Mouse (Mus musculus) stomach, embryonic 14.5 days (tissue): ENCODE results near the gene Gucd1. TPM values are rescaled to one million over a fixed set of nuclear protein-coding genes. Genes with fewer than 3 reads are reported as not detected.
"Not testable (repeated sequence)": the region's sequence is repeated elsewhere in the genome, so short reads cannot be mapped to it uniquely, and the experiment has no call there.

Source experiments
- ATAC-seq: fragments of 200-750 bp; cut with Nextera tagmentation; 2 replicates; pipeline ENCODE4 v1.8.0; 2017; ENCODE audit warnings: low read depth, moderate TSS enrichment; ENCODE audit not compliant: insufficient number of reproducible peaks, insufficient read depth, low FRiP score
- H3K27ac ChIP-seq: fragments of 300-500 bp; sonication (generic); 2 replicates; pipeline ENCODE4 v1.5.1; 2014; ENCODE audit warnings: mild to moderate bottlenecking, low read length, moderate library complexity, mixed read lengths
- H3K27me3 ChIP-seq: fragments of 300-500 bp; sonication (generic); 2 replicates; pipeline ENCODE4 v1.6.1; 2014; ENCODE audit warnings: low read length, control low read depth, mixed read lengths; ENCODE audit not compliant: control insufficient read depth, insufficient read depth
- H3K36me3 ChIP-seq: fragments of 300-500 bp; sonication (generic); 2 replicates; pipeline ENCODE4 v1.6.1; 2014; ENCODE audit warnings: mild to moderate bottlenecking, control low read depth, low read length, moderate library complexity, mixed read lengths; ENCODE audit not compliant: control insufficient read depth, insufficient read depth
- H3K4me1 ChIP-seq: fragments of 300-500 bp; sonication (generic); 2 replicates; pipeline ENCODE4 v1.6.1; 2014; ENCODE audit warnings: low read length, control low read depth, mixed read lengths; ENCODE audit not compliant: control insufficient read depth, insufficient read depth
- H3K4me2 ChIP-seq: fragments of 300-500 bp; sonication (generic); replicated peaks from 2 replicates; pipeline ENCODE4 v1.6.1; 2014; ENCODE audit warnings: low read depth, low read length, control low read depth
- H3K4me3 ChIP-seq: fragments of 300-500 bp; sonication (generic); 2 replicates; pipeline ENCODE4 v1.5.1; 2014; ENCODE audit warnings: low read depth, low read length, control low read depth
- H3K9ac ChIP-seq: fragments of 300-500 bp; sonication (generic); replicated peaks from 2 replicates; pipeline ENCODE4 v1.6.1; 2014; ENCODE audit warnings: low read depth, mild to moderate bottlenecking, control low read depth, low read length, moderate library complexity, mixed read lengths
- H3K9me3 ChIP-seq: fragments of 300-500 bp; sonication (generic); 2 replicates; pipeline ENCODE4 v1.6.1; 2016; ENCODE audit warnings: low read depth, low read length, control low read depth; ENCODE audit not compliant: control insufficient read depth
- WGBS: fragments of 180-500 bp; shearing (Covaris S2); extraction: QIAGEN DNeasy Blood & Tissue Kit; methylation state at CpG from one replicate; pipeline ENCODE4 v1.1.7; 2014; 5-methylcytosine and 5-hydroxymethylcytosine counted together
- polyA plus RNA-seq: library from polyadenylated mRNA; unstranded; fragments of >200 nt; fragmentation: Nextera tagmentation; extraction: Ambion mirVana; gene quantifications from 2 replicates; pipeline ENCODE4 v1.2.1, GENCODE M21; 2014

The Gucd1 gene
- polyA plus RNA-seq, 1 experiment from 2014 or later: 29.9 TPM

- 67% methylated on average over 10 of the region's 10 CpGs for WGBS
- H3K27ac ChIP-seq: no peak overlapping the region
- H3K4me2 ChIP-seq: no peak overlapping the region
- no peak for ATAC-seq
- H3K9ac ChIP-seq: no peak overlapping the region
- no peaks in the 10 kb centered on the region for H3K9me3 ChIP-seq
- H3K27me3 ChIP-seq: no peaks in the 10 kb centered on the region
- H3K36me3 ChIP-seq: no peaks in the 10 kb centered on the region
- H3K4me3 ChIP-seq: no peak overlapping the region
- no peaks in the 10 kb centered on the region for H3K4me1 ChIP-seq
Measured at GRCm38 (mm10) chr10:75424498-75424901, 93.3 kb downstream of the Gucd1 start.

- H3K27me3 ChIP-seq: no peaks in the 10 kb centered on the region
- H3K9ac ChIP-seq: no peak overlapping the region
- no peak for ATAC-seq
- H3K4me2 ChIP-seq: no peak overlapping the region
- 54% methylated on average over 4 of the region's 4 CpGs for WGBS
- H3K4me3 ChIP-seq: no peak overlapping the region
- H3K9me3 ChIP-seq: no peaks in the 10 kb centered on the region
- no peak overlapping the region for H3K27ac ChIP-seq
- H3K4me1 ChIP-seq: no peaks in the 10 kb centered on the region
- no peaks in the 10 kb centered on the region for H3K36me3 ChIP-seq
Measured at GRCm38 (mm10) chr10:75418747-75419146, 99.0 kb downstream of the Gucd1 start.

GRCm38 (mm10) chr10:75417363-75418042, 100.3 kb downstream of the Gucd1 start:
- H3K9me3 ChIP-seq: no peaks in the 10 kb centered on the region
- H3K27ac ChIP-seq: no peak overlapping the region
- no peak overlapping the region for H3K4me3 ChIP-seq
- no peak for ATAC-seq
- H3K27me3 ChIP-seq: no peaks in the 10 kb centered on the region
- H3K4me2 ChIP-seq: no peak overlapping the region
- WGBS: 59% methylated on average over 8 of the region's 8 CpGs
- H3K4me1 ChIP-seq: no peaks in the 10 kb centered on the region
- H3K9ac ChIP-seq: no peak overlapping the region
- H3K36me3 ChIP-seq: no peaks in the 10 kb centered on the region

- no peak overlapping the region for H3K9ac ChIP-seq
- whole genome bisulfite sequencing: 78% methylated on average over 7 of the region's 7 CpGs
- no peak overlapping the region for H3K4me2 ChIP-seq
- H3K27ac ChIP-seq: no peak overlapping the region
- no peak for ATAC-seq
- no peaks in the 10 kb centered on the region for H3K27me3 ChIP-seq
- no peaks in the 10 kb centered on the region for H3K9me3 ChIP-seq
- H3K36me3 ChIP-seq: no peaks in the 10 kb centered on the region
- no peak overlapping the region for H3K4me3 ChIP-seq
- H3K4me1 ChIP-seq: no peaks in the 10 kb centered on the region
Measured at GRCm38 (mm10) chr10:75414925-75415324, 102.8 kb downstream of the Gucd1 start.

- Histone ChIP-seq H3K27ac (no peak overlapping the region), H3K36me3 (no peaks in the 10 kb centered on the region), H3K4me2 (no peak overlapping the region), H3K4me1 (no peaks in the 10 kb centered on the region), H3K9me3 (no peaks in the 10 kb centered on the region), H3K4me3 (no peak overlapping the region), H3K9ac (no peak overlapping the region), H3K27me3 (no peaks in the 10 kb centered on the region)
- WGBS: 64% methylated on average over 27 of the region's 27 CpGs
- ATAC-seq: no peak
Measured at GRCm38 (mm10) chr10:75412114-75413103, 105.4 kb downstream of the Gucd1 start.

- H3K27me3 ChIP-seq, H3K27ac ChIP-seq, H3K4me1 ChIP-seq, ATAC-seq, H3K36me3 ChIP-seq, H3K4me2 ChIP-seq, H3K9ac ChIP-seq, H3K4me3 ChIP-seq, H3K9me3 ChIP-seq: not testable (repeated sequence)
- 45% methylated on average over 9 of the region's 10 CpGs for WGBS
Measured at GRCm38 (mm10) chr10:75411343-75412113, 106.2 kb downstream of the Gucd1 start.

GRCm38 (mm10) chr10:75407741-75408140, 110.0 kb downstream of the Gucd1 start:
- H3K9me3 ChIP-seq: no peaks in the 10 kb centered on the region
- ATAC-seq: no peak
- H3K4me3 ChIP-seq: no peak overlapping the region
- H3K9ac ChIP-seq: no peak overlapping the region
- H3K4me1 ChIP-seq: 0 out of 2 replicates have a peak, but pooled peaks cover 2% of the 10 kb centered on the region
- H3K27ac ChIP-seq: no peak overlapping the region
- WGBS: 60% methylated on average over 4 of the region's 4 CpGs
- H3K4me2 ChIP-seq: no peak overlapping the region
- H3K36me3 ChIP-seq: no peaks in the 10 kb centered on the region
- H3K27me3 ChIP-seq: no peaks in the 10 kb centered on the region

- Histone ChIP-seq H3K4me2 (no peak overlapping the region), H3K9me3 (no peaks in the 10 kb centered on the region), H3K36me3 (no peaks in the 10 kb centered on the region), H3K9ac (no peak overlapping the region), H3K27ac (no peak overlapping the region), H3K4me3 (no peak overlapping the region), H3K27me3 (no peaks in the 10 kb centered on the region), H3K4me1 (0 out of 2 replicates have a peak, but pooled peaks cover 2% of the 10 kb centered on the region)
- ATAC-seq: no peak
- 40% methylated on average over 13 of the region's 13 CpGs for WGBS
Measured at GRCm38 (mm10) chr10:75406755-75407154, 111.0 kb downstream of the Gucd1 start.
